Mouse (Mus musculus) spleen, adult 2 months (tissue): ENCODE results near the gene Ctnnd2. TPM values are rescaled to one million over a fixed set of nuclear protein-coding genes. Genes with fewer than 3 reads are reported as not detected.

Source experiments
- DNase-seq, 2 experiments: peaks; one replicate each; pipeline versions ENCODE4 v3.0.0 to v3.0.0-alpha.2; 2012 to 2021; ENCODE audit warnings: low spot score in 2 of 2, low read depth in 1 of 2
- H3K27ac ChIP-seq: fragments of 200-500 bp; 2 replicates; pipeline ENCODE4 v1.5.1; 2012; ENCODE audit warnings: low read length, inconsistent platforms; ENCODE audit not compliant: insufficient read depth
- H3K27me3 ChIP-seq: fragments of 200-500 bp; 2 replicates; pipeline ENCODE4 v1.6.1; 2012; ENCODE audit warnings: mild to moderate bottlenecking, moderate library complexity, low read length, inconsistent platforms; ENCODE audit not compliant: control insufficient read depth, insufficient read depth
- H3K36me3 ChIP-seq: fragments of 200-500 bp; 2 replicates; pipeline ENCODE4 v1.6.1; 2012; ENCODE audit warnings: mild to moderate bottlenecking, low read length, inconsistent platforms; ENCODE audit not compliant: control insufficient read depth, insufficient read depth
- H3K4me1 ChIP-seq: fragments of 200-500 bp; 2 replicates; pipeline ENCODE4 v1.6.1; 2011; ENCODE audit warnings: inconsistent platforms; ENCODE audit not compliant: control insufficient read depth, insufficient read depth, insufficient read length
- H3K4me3 ChIP-seq: fragments of 200-500 bp; 2 replicates; pipeline ENCODE4 v1.5.1; 2011; ENCODE audit warnings: mild to moderate bottlenecking, inconsistent platforms; ENCODE audit not compliant: insufficient read depth, insufficient read length; ENCODE audit errors: extremely low read depth
- CTCF ChIP-seq: fragments of 200-500 bp; IDR thresholded peaks from 2 replicates; pipeline ENCODE4 v1.5.1; 2011; ENCODE audit warnings: mild to moderate bottlenecking, inconsistent platforms; ENCODE audit not compliant: insufficient read depth, insufficient read length, insufficient replicate concordance; ENCODE audit errors: extremely low read depth
- POLR2A ChIP-seq: fragments of 200-500 bp; IDR thresholded peaks from 2 replicates; pipeline ENCODE4 v1.6.1; 2011; ENCODE audit warnings: low read depth, low read length, inconsistent platforms
- WGBS: fragments of 180-500 bp; shearing (Covaris S2); methylation state at CpG from one replicate; pipeline ENCODE4 v1.1.7; 2018; 5-methylcytosine and 5-hydroxymethylcytosine counted together
- polyA plus RNA-seq: library from polyadenylated mRNA; depleted of rRNA; stranded (reverse); fragments of >200 nt; gene quantifications from 2 replicates; pipeline ENCODE4 v1.2.3, GENCODE M21; 2012

Ctnnd2 gene
- polyA plus RNA-seq, 1 experiment, result 1.2 TPM

DNA sequence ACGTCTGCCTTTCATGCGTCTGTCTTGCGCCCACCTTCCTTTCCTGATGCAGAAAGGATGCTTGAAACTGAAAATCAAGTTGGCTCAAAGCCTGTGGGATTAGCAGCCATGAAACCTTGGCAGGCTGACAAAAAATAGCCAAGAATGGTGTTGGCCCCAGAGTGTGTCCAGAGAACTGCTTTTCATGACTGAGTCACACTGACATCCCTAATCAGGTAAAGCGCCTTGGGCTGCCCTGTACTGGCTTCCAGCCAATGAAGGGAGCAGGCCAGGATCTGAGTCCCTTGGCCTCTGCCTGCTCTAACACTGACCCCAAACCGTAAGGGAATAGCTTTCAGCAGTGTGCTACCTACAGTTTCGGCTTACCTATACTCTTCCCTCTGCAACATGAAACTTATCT lies 713.0 kb downstream of the Ctnnd2 start:
- H3K27ac ChIP-seq, result no peak overlapping the region
- 89% methylated on average over 6 of the region's 6 CpGs for WGBS
- H3K4me1 ChIP-seq, result no peaks in the 10 kb centered on the region
- H3K36me3 ChIP-seq, result no peaks in the 10 kb centered on the region
- H3K4me3 ChIP-seq, result no peak overlapping the region
- no peak for DNase-seq
- TF ChIP-seq POLR2A (no peak), CTCF (no peak)
- H3K27me3 ChIP-seq, result no peaks in the 10 kb centered on the region

DNA sequence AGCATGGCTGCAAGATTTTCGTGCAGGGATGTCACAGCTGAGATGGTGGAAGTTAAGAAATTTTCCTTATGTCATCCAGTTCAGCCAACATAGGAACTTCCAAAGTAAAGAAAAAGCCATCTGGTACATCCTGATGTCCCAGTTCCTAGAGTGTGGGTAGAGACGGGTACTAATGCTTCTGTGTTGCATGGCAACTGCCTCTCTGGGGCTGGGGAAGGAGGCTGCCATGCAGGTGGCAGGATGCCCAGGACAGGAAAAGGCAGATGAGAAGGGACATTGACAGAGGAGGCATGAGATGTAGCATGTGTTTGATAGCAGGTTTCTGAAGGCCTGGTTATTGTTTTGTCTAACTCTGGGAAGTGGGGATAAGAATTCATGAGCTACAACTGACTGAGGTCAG lies 715.2 kb downstream of the Ctnnd2 start:
- H3K27me3 ChIP-seq, result no peaks in the 10 kb centered on the region
- WGBS, result 77% methylated on average over 2 of the region's 2 CpGs
- no peak for DNase-seq
- no peaks in the 10 kb centered on the region for H3K4me1 ChIP-seq
- H3K27ac ChIP-seq, result no peak overlapping the region
- TF ChIP-seq POLR2A, result no peak
- TF ChIP-seq CTCF, result no peak
- no peaks in the 10 kb centered on the region for H3K36me3 ChIP-seq
- H3K4me3 ChIP-seq, result no peak overlapping the region

- Histone ChIP-seq H3K27me3 (no peaks in the 10 kb centered on the region), H3K4me3 (no peak overlapping the region), H3K4me1 (no peaks in the 10 kb centered on the region), H3K36me3 (no peaks in the 10 kb centered on the region), H3K27ac (no peak overlapping the region)
- TF ChIP-seq CTCF (no peak), POLR2A (no peak)
- DNase-seq, result no peak
- 65% methylated on average over 4 of the region's 4 CpGs for WGBS
These were observed 719.6 kb downstream of the Ctnnd2 start for GRCm38 (mm10) chr15:30891986-30892385.

DNA sequence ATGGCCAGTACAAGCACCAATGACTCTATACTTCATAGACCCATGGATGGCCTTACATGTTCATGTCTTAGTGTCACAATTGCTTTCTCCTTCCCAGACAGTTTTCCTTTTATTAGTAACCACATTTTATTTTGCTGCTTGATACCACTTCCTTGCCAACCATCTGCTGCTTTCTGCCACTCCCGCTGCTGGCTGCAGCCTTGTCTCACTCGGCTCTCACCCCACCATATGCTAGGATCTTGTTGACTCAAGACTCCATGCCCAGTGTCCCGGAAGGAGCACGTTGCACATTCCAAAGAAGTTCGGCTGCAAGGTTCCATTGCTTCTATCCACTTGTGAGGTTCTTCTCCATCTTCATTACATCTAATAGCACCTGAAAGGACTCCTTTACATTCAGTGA lies 722.7 kb downstream of the Ctnnd2 start:
- H3K36me3 ChIP-seq, result no peaks in the 10 kb centered on the region
- H3K4me3 ChIP-seq, result no peak overlapping the region
- DNase-seq, result no peak
- no peak overlapping the region for H3K27ac ChIP-seq
- H3K4me1 ChIP-seq, result no peaks in the 10 kb centered on the region
- TF ChIP-seq CTCF (no peak), POLR2A (no peak)
- no peaks in the 10 kb centered on the region for H3K27me3 ChIP-seq
- 87% methylated on average over 5 of the region's 5 CpGs for WGBS

GRCm38 (mm10) chr15:30897342-30897741 lies 724.9 kb downstream of the Ctnnd2 start:
- no peak for TF ChIP-seq POLR2A
- TF ChIP-seq CTCF, result no peak
- no peak for DNase-seq

DNA sequence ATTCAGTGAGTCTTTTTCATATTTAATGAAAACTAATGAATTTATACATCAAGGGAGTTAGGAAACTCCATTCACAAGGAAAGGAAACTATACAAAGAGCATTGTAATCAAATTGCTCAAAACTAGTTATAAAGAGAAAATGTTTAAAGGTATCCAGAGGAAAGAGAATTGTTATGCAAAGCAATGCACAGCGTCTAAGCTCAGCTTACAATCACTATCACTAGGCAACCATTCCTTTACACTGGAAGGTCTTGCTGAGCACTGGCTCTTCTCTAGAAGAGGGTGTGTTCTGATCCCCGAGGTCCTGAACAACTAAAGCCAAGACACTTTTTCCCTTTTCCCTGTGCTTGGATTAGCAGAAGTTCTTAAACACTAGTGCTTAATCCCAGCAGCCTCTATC lies 735.6 kb downstream of the Ctnnd2 start:
- H3K36me3 ChIP-seq, result no peaks in the 10 kb centered on the region
- H3K4me3 ChIP-seq, result no peak overlapping the region
- no peak for DNase-seq
- H3K4me1 ChIP-seq, result no peaks in the 10 kb centered on the region
- TF ChIP-seq POLR2A (no peak), CTCF (no peak)
- H3K27me3 ChIP-seq, result no peaks in the 10 kb centered on the region
- 65% methylated on average over 2 of the region's 2 CpGs for WGBS
- H3K27ac ChIP-seq, result no peak overlapping the region

More at GRCm38 (mm10) chr15:30897342-30897741, 724.9 kb downstream of the Ctnnd2 start:
- 91% methylated on average over 8 of the region's 8 CpGs for WGBS
- Histone ChIP-seq H3K27me3 (no peaks in the 10 kb centered on the region), H3K27ac (no peak overlapping the region), H3K36me3 (no peaks in the 10 kb centered on the region), H3K4me1 (no peaks in the 10 kb centered on the region), H3K4me3 (no peak overlapping the region)

GRCm38 (mm10) chr15:30913360-30913759 lies 741.0 kb downstream of the Ctnnd2 start:
- 80% methylated on average over 5 of the region's 5 CpGs for WGBS
- no peak overlapping the region for H3K4me3 ChIP-seq
- TF ChIP-seq POLR2A, result no peak
- no peak for TF ChIP-seq CTCF
- no peaks in the 10 kb centered on the region for H3K27me3 ChIP-seq
- H3K27ac ChIP-seq, result no peak overlapping the region
- H3K4me1 ChIP-seq, result no peaks in the 10 kb centered on the region
- DNase-seq, result no peak
- H3K36me3 ChIP-seq, result no peaks in the 10 kb centered on the region
